Mouse (Mus musculus): ENCODE measurements at regions not wholly inside any gene's neighbourhood (a gene's known extent, or its start where the extent isn't known, plus 50 kb on each side); places are given as distances from the start of the nearest gene placed in this dataset.

DNA sequence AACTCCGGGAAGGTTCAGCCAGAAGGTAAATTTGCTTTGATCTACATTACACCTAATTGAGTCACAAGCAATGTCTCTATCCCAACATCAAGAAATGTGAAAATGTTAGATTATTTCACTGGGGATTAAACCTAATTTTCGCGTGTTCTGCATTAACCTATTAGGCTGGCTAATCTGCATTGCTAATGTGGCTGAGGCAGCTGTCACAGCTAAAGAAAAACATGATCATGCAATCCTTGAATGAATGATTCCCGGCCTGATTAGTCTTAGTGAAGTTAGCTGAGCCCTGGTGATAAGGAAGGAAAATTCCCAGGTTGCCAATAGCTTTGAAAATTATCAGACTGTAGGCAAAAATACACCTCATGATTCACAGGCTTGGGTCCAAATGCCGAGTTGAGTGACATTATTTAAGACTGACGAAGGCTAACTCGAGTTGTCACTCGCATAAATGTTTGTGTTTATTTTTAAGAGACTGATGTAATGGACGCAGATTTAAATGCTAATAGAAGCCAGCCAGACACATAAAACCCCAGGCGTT lies 131.5 kb upstream of the Kiz start:
- no peak for DNase-seq

DNA sequence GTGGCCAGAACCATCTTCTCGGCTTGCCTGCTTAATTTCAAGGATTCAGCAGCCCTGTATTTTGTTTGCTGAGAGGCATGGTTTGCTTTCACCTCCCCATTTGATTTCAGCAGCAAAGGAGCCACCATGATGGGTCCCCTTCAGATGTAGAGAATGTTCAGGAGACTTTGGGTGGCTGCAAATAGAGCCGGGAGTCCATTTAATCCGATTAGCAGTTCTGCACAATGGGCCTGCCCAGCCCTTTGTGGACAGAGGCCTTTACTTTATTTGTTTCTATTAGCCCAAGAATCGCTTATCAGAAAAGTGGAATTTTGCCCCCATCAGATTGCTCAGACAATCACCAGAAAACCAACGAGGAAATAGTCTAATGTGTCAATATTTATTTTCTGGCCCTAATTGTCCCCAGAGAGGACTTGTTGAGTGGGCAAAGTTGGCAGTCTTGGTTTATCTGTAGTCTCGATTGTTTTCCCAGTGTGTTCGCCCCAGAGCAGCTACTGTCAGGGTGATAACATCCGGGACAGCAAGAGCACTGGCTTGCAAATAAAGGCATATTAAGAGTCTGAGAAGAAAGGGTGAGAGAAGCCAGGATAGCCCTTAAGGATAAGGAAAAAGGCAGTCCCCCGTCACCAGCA lies 130.6 kb upstream of the Kiz start:
- no peak for DNase-seq

DNA sequence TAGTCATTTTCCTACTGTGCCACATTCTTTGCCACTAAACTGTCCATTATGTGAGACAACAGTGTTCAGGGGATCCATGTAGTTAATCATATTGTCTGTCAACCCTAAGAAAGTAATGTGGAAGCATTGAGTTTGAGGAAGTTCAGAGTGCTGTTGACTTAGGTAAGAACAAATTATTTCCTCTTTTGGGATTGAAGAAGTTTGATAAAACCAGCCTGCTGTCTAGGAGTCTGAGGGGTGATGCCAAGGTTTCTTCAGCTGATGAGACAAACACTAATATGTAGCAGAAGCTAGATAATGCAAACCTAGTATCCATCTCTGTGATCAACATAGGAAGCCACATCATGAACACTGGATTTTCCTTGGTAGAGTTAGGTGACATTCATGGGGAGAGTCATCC lies 127.0 kb upstream of the Kiz start:
- DNase-seq = no peak

GRCm38 (mm10) chr2:146731081-146731480 lies 124.6 kb upstream of the Kiz start:
- DNase-seq = peak; percentile 37

- DNase-seq = peak; percentile 18
These were observed 122.8 kb upstream of the Kiz start for GRCm38 (mm10) chr2:146732891-146733290.

GRCm38 (mm10) chr2:146744396-146744795 lies 111.3 kb upstream of the Kiz start:
- DNase-seq = no peak

- DNase-seq = peak; percentile 43
These were observed 110.5 kb upstream of the Kiz start for GRCm38 (mm10) chr2:146745012-146745682.

- DNase-seq = no peak
These were observed 110.0 kb upstream of the Kiz start for GRCm38 (mm10) chr2:146745683-146746047.

DNA sequence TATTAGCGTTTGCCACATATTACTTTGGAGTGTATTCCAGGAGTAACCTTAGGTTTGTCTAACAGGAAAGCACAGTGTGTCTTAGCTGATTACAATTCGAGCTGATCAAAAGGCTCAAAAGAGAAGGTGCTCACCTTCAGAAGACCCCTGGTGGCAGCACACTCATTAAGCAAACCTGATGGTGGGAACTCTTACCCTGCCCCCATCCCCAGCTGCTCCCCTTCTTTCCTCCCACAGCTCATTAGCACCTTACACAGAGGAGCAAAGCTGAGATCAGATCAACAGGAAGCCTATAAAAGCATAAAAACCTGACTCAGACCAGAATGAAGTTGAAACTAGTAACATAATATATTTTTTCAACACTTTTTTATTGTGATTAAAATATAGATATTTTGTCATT lies 101.7 kb upstream of the Kiz start:
- DNase-seq = no peak

GRCm38 (mm10) chr2:146763522-146764144 lies 92.0 kb upstream of the Kiz start:
- peak; percentile 59 for DNase-seq

DNA sequence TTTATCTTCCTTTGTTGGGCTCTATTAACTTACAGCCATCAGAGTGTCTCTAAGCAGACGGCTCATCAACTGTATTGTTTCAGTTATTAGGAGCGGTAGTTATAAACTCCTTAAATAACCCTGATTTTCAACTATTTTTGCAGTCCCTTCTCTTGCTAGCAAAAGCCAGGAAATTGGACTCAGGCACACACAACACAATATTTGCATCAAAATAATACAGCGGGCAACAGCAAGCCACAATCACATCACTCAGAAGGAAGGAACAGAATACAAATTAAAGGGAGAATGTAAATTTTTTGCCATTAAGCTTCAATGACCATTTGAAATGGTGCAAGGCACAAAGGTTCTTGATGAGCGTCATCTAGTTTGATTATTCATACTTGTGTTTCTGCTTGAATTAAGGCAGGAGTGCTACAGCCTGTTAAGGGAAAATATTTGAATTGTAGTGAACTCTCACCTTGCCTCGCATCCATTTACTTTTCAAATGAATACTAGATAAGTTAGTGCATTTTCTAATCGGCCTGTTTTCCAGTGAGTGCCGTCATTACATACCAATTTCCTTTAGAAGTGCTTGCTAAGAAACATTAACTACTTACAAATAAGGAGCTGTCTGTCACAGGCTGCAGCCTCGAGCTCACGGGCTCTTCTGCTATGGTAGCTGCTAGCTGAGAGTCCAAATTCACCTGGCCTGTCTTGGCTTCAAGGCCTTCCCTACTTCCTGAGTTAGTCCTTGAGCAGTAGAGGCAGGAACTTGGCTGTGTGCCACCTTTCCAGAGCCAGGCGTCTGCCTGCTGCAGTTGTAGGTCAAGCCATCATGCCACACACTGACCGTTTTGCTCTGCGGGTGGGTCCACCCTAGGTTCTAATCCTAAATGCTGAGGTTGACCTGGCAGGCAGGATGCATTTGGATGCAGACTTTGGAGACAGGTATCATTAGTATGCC lies 91.1 kb upstream of the Kiz start:
- peak; percentile 63 for DNase-seq

- DNase-seq = peak; percentile 62
These were observed 80.8 kb upstream of the Kiz start for GRCm38 (mm10) chr2:146774876-146775275.

DNA sequence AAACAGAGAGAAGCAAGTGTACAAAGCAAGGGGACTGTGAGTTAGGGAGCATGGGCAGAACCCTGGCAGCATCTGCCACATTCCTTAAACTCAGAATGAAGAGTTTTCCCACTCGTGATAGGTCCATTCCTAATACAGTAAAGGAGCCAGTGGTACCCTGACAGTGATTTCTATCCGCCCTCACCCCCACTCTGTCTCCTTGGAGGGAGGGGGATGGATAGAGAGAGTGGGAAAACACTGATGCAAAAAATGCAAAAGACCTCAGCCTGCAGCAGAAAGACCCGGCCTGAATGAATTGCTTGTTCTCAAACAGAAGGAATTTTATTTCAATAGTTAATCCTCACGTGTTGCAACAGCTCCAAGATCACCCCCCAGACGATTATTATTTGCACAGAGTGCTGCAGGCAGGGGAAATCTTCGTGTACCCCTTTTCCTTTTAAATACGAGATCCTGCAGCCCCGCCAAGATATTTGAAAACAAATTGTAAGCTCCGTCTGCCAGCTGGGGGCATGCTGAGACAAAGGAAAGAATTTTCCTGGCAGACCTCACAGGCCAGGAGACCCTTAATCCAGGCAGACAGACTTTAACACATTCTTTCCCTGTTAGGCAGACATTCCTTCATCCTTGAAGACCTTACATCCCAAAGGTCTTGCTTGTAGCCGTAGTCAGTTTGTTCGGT lies 68.4 kb upstream of the Kiz start:
- DNase-seq = peak; percentile 70

DNA sequence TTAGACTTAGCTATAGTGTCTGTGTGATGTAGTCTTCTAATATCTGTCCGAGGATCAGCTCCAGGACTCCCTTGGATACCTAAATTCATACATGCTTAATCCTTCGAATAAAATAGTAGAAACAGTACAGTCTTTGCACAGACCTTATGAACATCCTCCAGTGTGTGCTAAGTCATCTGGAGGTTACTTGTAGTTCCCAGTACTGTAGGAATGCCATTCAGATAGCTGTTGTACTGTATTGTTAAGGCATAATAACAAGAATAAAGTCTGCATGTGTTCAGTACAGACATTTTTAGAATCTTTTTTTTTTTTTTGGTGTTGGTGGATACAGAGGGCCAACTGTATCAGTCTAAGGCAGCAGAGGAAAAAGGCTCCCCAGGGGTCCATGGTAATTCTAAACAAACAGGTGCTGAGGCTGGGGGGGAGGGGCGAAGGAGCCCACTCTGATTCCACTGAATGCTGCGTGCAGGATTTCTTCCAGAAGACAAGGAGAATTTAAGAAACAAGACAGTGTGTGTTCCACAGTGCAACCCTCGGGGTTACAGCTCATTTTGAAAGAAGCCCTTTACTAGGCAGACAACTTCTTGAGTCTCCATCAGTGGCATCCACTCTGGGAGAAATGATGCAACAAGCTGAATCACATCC lies 67.7 kb upstream of the Kiz start:
- DNase-seq = peak; percentile 25

- no peak for DNase-seq
These were observed 62.7 kb upstream of the Kiz start for GRCm38 (mm10) chr2:146792844-146793420.

DNA sequence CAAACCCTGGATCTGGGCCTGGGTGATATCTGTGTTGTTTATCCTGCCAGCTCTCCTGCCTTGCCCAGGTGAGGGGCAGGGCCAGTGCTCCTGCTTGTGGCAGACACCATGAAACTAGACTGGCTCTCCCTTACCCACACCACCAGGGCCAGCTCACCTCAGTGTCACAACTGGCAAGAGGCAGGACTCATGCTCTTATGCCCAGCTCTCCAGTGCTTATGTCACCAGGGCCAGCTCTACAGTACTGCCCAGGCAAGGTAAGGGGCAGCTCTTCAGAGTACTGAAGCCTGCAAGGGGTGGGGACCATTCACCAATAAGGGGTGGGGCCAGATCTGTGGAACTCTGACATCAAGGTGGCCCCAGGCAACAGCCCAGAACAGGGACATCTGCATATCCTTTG lies 52.7 kb upstream of the Kiz start:
- DNase-seq = no peak

Data from heart, adult 11 months (tissue).